Mouse (Mus musculus): Measurements from ENCODE around the gene Med12l.
"Not testable (repeated sequence)": the region's sequence is repeated elsewhere in the genome, so short reads cannot be mapped to it uniquely, and the experiment has no call there.

Med12l gene

DNA sequence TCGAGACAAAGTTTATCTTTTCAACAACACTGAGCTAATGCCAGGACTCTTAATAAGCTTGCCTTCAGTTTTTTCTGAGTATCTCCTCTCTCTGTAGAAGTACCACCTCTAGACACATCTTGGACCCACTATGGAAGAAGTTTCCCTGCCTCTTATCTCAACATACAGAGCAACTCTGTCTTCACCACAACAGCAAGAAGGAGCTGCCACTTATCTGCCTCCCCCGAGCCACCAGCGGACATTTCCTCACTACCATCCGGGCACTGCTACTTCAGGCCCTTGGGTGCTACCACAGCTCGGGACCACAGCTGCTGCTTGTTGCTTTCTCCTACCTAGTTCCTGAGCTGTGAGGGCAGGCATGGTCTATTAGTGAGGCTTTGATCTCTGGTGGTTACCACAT lies 127.6 kb downstream of the Med12l start:
- ATAC-seq (ENCODE audit: insufficient number of reproducible peaks, low FRiP score, low TSS enrichment): no peak

DNA sequence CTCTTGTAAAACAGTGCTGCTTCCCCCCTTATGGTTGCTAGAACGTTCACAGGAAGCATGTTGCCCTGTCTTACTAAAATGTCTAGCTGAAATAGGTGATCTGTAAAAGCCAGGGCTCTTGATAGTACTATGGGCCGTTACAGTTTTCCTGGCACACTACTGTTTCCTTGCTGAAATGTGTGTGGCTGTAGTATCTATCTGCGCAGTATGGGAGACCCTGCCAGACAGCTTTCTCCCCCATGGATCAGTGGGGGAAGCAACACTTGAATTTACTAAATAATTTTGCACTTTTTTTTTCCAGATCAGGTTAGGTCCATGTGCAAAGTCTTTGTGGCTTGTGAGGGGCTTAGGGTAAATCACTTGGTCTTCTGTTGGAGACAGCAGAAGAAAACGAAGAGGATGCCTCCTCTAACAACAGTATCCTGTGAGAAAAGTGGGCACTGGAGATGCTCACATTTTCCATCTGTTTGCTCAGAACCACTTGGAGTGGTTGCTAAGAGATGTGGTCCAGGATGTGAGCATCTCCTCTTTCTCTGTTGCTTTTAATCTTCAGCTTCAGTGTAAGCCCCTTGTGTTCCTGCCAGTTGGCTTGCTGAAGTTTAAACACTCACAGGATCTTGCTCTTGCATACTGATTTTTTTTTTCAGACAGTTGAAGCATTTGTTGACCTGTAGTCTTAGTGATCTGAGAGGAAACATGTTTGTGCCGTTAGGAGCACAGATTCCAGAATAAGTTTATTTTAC lies 130.5 kb downstream of the Med12l start:
- no peak for ATAC-seq (ENCODE audit: insufficient number of reproducible peaks, low FRiP score, low TSS enrichment)

- no peak for ATAC-seq (ENCODE audit: insufficient number of reproducible peaks, low FRiP score, low TSS enrichment)
These were observed 133.4 kb downstream of the Med12l start for GRCm38 (mm10) chr3:59138946-59139468.

- no peak; the same call in 1 of the 2 replicates for ATAC-seq (ENCODE audit: insufficient number of reproducible peaks, low FRiP score, low TSS enrichment)
These were observed 134.0 kb downstream of the Med12l start for GRCm38 (mm10) chr3:59139651-59140051.

GRCm38 (mm10) chr3:59140115-59140514 lies 134.5 kb downstream of the Med12l start:
- no peak for ATAC-seq (ENCODE audit: insufficient number of reproducible peaks, low FRiP score, low TSS enrichment)

DNA sequence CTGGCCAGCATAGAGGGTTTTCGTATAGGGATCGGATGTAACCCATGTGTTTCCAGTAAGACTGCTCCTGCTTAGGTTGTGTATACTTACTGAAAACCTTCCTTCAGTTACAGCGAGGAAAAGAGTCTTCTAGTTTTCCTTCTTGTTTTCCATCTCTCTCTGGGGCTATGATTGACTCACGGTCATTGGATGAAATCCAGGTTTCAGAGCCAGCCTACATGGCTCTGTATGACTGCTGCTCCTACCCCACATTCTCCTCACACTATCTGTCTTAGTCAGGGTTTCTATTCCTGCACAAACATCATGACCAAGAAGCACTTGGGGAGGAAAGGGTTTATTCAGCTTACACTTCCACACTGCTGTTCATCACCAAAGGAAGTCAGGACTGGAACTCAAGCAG lies 135.3 kb downstream of the Med12l start:
- ATAC-seq (ENCODE audit: insufficient number of reproducible peaks, low FRiP score, low TSS enrichment): not testable (repeated sequence)

- no peak for ATAC-seq (ENCODE audit: insufficient number of reproducible peaks, low FRiP score, low TSS enrichment)
These were observed 136.1 kb downstream of the Med12l start for GRCm38 (mm10) chr3:59141507-59142305.

- ATAC-seq (ENCODE audit: insufficient number of reproducible peaks, low FRiP score, low TSS enrichment): no peak
These were observed 139.6 kb downstream of the Med12l start for GRCm38 (mm10) chr3:59145194-59145593.

DNA sequence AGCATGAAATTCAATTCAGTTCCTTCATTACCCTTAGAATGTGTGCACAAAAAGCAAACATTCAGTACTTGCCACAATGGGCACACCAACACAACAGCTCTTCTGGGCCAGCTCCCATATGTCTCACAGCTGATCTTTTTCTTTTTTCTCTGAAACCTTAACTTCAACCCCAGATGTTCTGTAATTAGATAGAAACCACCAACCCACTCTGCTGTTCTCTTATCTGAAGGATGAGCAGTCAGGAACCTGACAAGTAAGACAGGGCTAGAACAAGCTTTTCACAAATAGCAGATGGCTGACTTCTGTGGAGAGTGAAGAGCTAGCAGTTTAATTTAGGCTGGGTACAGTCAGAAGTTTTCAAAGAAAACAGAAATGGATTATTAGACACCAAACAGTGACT lies 144.0 kb downstream of the Med12l start:
- ATAC-seq (ENCODE audit: insufficient number of reproducible peaks, low FRiP score, low TSS enrichment): no peak

DNA sequence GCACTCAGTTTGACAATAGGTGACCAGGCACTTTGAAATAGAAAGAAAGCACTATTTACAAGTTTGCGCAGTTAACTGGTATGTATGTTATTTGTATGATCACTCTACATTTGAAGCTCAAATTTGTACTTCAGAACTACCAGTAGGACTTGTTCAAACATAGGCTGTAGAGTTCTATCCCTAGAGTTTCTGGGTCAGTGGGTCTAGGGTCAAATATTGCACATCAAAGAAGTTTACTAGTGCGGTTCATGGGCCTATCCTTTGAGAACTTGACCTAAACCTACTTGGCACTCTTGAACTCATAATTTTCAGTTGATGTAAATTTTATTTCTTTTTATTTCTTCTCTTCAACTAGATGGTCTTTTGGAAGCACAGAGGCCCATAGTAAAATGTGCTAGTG lies 145.0 kb downstream of the Med12l start:
- ATAC-seq (ENCODE audit: insufficient number of reproducible peaks, low FRiP score, low TSS enrichment): no peak

- no peak for ATAC-seq (ENCODE audit: insufficient number of reproducible peaks, low FRiP score, low TSS enrichment)
These were observed 147.8 kb downstream of the Med12l start, which contains the start of gene P2ry14 for GRCm38 (mm10) chr3:59153424-59153823. Gene P2ry14 (minus strand): TSS chr3:59153618.

GRCm38 (mm10) chr3:59154888-59155287 lies 149.3 kb downstream of the Med12l start:
- no peak for ATAC-seq (ENCODE audit: insufficient number of reproducible peaks, low FRiP score, low TSS enrichment)

DNA sequence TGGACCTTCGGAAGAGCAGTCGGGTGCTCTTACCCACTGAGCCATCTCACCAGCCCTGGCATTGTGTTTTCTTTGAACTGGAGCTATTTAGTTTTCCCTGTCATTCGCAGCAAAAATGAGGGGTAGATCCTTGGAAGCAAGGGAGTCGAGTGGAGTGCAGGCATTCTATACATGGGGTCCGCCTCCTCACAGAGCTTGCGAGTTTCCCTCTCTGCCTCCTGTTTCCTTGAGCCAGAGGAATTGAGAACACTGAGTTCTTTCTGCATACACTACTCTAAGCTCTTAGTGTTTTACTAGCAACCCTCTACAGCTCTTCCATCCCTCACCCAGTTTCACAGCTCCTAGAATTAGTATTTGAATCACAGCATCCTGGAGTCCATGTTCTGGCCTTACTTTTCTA lies 149.8 kb downstream of the Med12l start:
- no peak for ATAC-seq (ENCODE audit: insufficient number of reproducible peaks, low FRiP score, low TSS enrichment)

GRCm38 (mm10) chr3:59157048-59157447 lies 151.4 kb downstream of the Med12l start:
- no peak for ATAC-seq (ENCODE audit: insufficient number of reproducible peaks, low FRiP score, low TSS enrichment)

DNA sequence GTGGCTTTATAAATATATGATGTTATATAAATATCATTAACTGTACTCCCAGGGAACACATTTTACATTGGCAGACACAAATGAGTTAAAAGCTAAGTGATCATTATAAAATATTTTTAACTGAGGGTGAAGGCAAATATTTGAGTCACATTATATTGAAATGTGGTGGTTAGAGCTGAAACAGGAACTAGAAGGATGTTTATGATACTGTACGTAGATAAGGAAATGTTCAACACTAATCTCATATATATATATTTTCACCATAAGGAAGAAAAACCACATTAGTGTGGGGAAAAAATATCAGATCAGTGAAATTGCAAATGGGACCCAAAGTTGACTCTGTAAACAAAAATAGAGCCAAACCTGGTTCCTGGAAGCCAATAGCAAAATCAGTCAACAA lies 154.8 kb downstream of the Med12l start:
- no peak for ATAC-seq (ENCODE audit: insufficient number of reproducible peaks, low FRiP score, low TSS enrichment)

DNA sequence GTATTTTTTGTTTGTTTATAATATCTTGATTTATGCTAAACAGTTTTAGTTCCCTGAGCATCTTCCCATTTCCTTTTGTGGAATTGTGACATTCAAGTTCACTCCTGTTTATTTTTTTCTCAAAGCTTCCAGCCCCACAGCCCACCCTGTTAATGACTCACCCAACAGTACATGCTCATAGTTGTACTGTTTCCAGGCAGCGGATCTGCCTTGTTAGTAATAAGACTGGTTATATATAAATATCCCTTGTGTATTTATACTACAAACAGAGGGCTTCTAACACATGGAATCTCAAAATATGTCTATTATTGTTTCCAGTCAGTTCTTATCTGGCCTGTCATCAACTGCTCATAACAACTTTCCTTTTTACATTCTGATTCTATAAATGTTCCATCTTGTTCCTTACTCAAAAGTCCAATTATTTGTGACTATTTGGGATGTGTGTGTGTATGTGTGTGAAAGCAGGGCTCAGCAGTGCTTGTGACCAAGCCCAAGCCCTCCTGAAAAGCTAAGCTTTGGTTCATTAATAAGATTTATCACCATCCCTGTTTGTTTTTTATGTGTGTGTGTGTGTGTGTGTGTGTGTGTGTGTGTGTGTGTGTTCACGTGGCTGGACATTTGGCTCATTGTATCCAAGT lies 161.9 kb downstream of the Med12l start:
- ATAC-seq (ENCODE audit: insufficient number of reproducible peaks, low FRiP score, low TSS enrichment): no peak

DNA sequence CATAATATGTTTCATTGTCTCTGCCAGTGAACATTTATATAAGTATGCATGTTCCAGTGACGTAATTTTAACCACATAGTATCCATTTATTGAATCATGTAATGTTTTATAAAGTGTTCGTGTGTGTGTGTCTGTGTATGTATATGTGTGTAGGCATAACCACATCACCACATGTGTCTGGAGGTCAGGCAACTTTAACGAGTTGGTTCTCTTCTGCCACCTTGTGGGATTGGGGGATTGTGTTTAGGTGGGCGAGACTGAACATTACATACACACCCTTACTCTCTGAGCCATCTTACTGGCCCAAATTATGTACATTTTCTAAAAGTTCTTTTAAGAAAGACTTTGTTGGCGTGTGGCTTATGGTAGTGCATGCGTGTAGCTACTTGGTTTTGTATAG lies 162.9 kb downstream of the Med12l start:
- ATAC-seq (ENCODE audit: insufficient number of reproducible peaks, low FRiP score, low TSS enrichment): no peak

- ATAC-seq (ENCODE audit: insufficient number of reproducible peaks, low FRiP score, low TSS enrichment): 0 out of 2 replicates have a peak, but pooled peaks have one; percentile 29
These were observed 163.6 kb downstream of the Med12l start for GRCm38 (mm10) chr3:59169215-59169614.

- no peak for ATAC-seq (ENCODE audit: insufficient number of reproducible peaks, low FRiP score, low TSS enrichment)
These were observed 164.4 kb downstream of the Med12l start for GRCm38 (mm10) chr3:59169921-59170627.

DNA sequence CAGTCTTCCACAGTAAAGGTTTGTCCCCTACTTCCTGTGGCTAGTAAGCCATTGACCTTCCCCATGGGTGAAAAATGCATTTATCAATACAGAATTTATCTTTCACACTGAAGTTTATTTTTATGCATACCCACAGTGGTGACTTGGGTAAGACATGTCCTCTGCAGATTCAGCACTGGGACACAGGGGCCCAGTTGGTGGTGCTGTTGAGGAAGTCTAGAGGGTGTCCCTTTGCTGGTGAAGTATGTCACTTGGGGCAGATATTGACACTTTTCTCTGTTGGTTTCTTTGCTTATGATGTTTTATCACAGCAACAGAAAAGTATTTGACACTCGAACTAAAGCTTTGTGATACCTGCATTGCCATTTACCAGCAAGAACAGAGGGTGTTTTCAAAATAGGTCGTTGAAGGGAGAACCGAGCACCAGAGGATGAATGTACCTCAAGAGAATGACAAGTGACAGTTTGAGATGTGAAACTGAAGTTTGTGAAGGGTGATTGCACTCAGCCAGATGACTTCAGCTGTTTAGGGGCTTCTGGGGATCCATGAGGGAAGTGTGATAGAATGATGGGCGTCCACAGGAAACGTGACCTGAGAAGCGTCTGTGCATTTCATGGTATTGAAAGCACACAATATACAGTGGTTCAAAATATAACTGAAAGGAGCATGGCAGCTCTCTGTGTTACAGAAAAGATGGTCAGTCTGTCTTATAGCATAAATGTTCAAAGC lies 169.0 kb downstream of the Med12l start:
- no peak for ATAC-seq (ENCODE audit: insufficient number of reproducible peaks, low FRiP score, low TSS enrichment)

All from cerebellum, adult (tissue).